Mouse (Mus musculus): ENCODE measurements around the gene Prkcq.

DNA sequence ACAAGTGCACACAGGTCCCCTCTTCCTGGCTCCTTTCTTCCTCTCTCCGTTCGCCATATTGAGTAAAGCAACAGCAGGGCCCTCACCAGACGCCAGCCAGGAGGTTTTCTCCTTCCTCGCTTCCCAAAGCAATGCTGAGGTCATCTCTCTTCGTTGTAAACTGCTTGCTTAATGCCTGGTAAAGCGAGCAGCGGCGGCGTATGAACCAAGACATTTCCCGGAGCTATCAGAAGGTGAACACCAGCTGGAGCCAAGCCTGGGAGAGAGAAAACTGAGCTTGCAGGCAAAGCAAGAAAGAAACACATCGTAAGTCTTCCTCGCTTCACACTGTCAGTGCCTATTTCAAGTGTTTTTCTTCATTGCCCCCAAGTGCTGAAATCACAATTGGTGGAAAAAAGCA, 41.0 kb upstream of the Prkcq start:
- no peak for TF ChIP-seq CTCF (IDR thresholded peaks at IDR 0.05; ENCODE audit: insufficient read depth, low read length)
- TF ChIP-seq POLR2A (IDR thresholded peaks at IDR 0.05; ENCODE audit: borderline replicate concordance, extremely low read depth, low read depth, low read length), result no peak
